8 mouse cellular contexts compared by ENCODE assay signal in genomic region chr5:97111207-97111910, GRCm38 (mm10). TPM values are rescaled to one million over a fixed set of nuclear protein-coding genes. Genes with fewer than 3 reads are reported as not detected.
DNase-seq lines count a peak whose midpoint lies in the region; ATAC-seq lines count a peak whose summit lies in the region.

Gene Paqr3 (minus strand): TSS chr5:97111596.

- H3K4me3 ChIP-seq in heart, embryonic 13.5 days: peak within 1 kb of the TSS; percentile 79
- peak within 1 kb of the TSS; percentile 71 for H3K4me3 ChIP-seq in liver, embryonic 12.5 days
- H3K4me3 ChIP-seq in stomach, embryonic 15.5 days (replicated peaks): peak within 1 kb of the TSS; percentile 72

- H3K27me3 ChIP-seq in heart, embryonic 13.5 days (replicated peaks): no peaks in the 10 kb centered on the region; the same call in 1 of the 2 replicates
- H3K27me3 ChIP-seq in liver, embryonic 12.5 days (replicated peaks): peaks cover 16% of the 10 kb centered on the region
- no peaks in the 10 kb centered on the region for H3K27me3 ChIP-seq in stomach, embryonic 15.5 days (replicated peaks)

- peak within 1 kb of the TSS; percentile 95 for H3K4me2 ChIP-seq in heart, embryonic 13.5 days
- peak within 1 kb of the TSS; percentile 98 for H3K4me2 ChIP-seq in liver, embryonic 12.5 days
- H3K4me2 ChIP-seq in stomach, embryonic 15.5 days: peak within 1 kb of the TSS; percentile 80

- no peaks in the 10 kb centered on the region for H3K9me3 ChIP-seq in heart, embryonic 13.5 days
- H3K9me3 ChIP-seq in liver, embryonic 12.5 days (replicated peaks): no peaks in the 10 kb centered on the region
- H3K9me3 ChIP-seq in stomach, embryonic 15.5 days: no peaks in the 10 kb centered on the region

- H3K36me3 ChIP-seq in heart, embryonic 13.5 days: no peaks in the 10 kb centered on the region
- H3K36me3 ChIP-seq in liver, embryonic 12.5 days: no peaks in the 10 kb centered on the region
- no peaks in the 10 kb centered on the region for H3K36me3 ChIP-seq in stomach, embryonic 15.5 days

- DNase-seq in CD4-positive helper T cell, adult 2 months (ENCODE audit: low read depth, low spot score): peak; percentile 92
- peak; percentile 74 for DNase-seq in brain, embryonic 18.5 days (ENCODE audit: low read depth, low spot score)
- peak; percentile 98 for DNase-seq in kidney, postnatal 10 days
- peak; percentile 96 to 97 for DNase-seq in natural killer cell, adult 2 months (ENCODE audit: low spot score in 2 of 2)

- peak within 1 kb of the TSS; percentile 36; the same call in 1 of the 2 replicates for H3K27ac ChIP-seq in heart, embryonic 13.5 days (replicated peaks)
- H3K27ac ChIP-seq in liver, embryonic 12.5 days: peak within 1 kb of the TSS; percentile 64
- H3K27ac ChIP-seq in stomach, embryonic 15.5 days: 0 out of 2 replicates have a peak within 1 kb of the TSS, but pooled peaks have one; percentile 21

- ATAC-seq in erythroid progenitor cell, adult 5-6 weeks (replicated peaks; ENCODE audit: low FRiP score, poor library complexity, severe bottlenecking): peak; percentile 99
- peak; percentile 97 for ATAC-seq in heart, embryonic 13.5 days (ENCODE audit: extremely low read depth, insufficient number of reproducible peaks, low FRiP score, low TSS enrichment)
- ATAC-seq in liver, embryonic 12.5 days: peak; percentile 97
- peak; percentile 99 for ATAC-seq in stomach, embryonic 15.5 days (ENCODE audit: insufficient read depth, low FRiP score, low read depth)

- 1% methylated on average over 62 of the region's 62 CpGs for WGBS in heart, embryonic 13.5 days
- WGBS in liver, embryonic 12.5 days (ENCODE audit: insufficient replicate concordance): 1% methylated on average over 59 of the region's 62 CpGs
- WGBS in stomach, embryonic 15.5 days: under 1% methylated on average over 61 of the region's 62 CpGs

- peaks cover 11% of the 10 kb centered on the region for H3K4me1 ChIP-seq in heart, embryonic 13.5 days
- peaks cover 19% of the 10 kb centered on the region for H3K4me1 ChIP-seq in liver, embryonic 12.5 days
- peaks cover 5% of the 10 kb centered on the region; the same call in 1 of the 2 replicates for H3K4me1 ChIP-seq in stomach, embryonic 15.5 days

- peak within 1 kb of the TSS; percentile 83 for H3K9ac ChIP-seq in heart, embryonic 13.5 days
- H3K9ac ChIP-seq in liver, embryonic 12.5 days: peak within 1 kb of the TSS; percentile 74
- H3K9ac ChIP-seq in stomach, embryonic 15.5 days: peak within 1 kb of the TSS; percentile 56; the same call in 1 of the 2 replicates

RNA-seq across cellular contexts. Expression of gene Paqr3, which starts in this region (rescaled TPM):
- not detected in 2 replicates for total RNA-seq in erythroid progenitor cell, adult 5-6 weeks (2015; ENCODE audit: low replicate concordance)
- total RNA-seq in erythroid progenitor cell, adult 5-6 weeks (2017; ENCODE audit: low replicate concordance): 3.5 TPM in 1 of 2 replicates, not detected in the other
- polyA plus RNA-seq in heart, embryonic 13.5 days (2015; fragmentation: Nextera tagmentation; extraction: Ambion mirVana): 1.7 and 1.8 TPM in 2 replicates
- 1.3 and 1.8 TPM in 2 replicates for polyA plus RNA-seq in liver, embryonic 12.5 days (2016; fragmentation: Nextera tagmentation; extraction: Ambion mirVana)
- polyA plus RNA-seq in stomach, embryonic 15.5 days (2015; fragmentation: Nextera tagmentation; extraction: Ambion mirVana): 2.5 and 2.9 TPM in 2 replicates

Comparison
In these comparisons a context has a peak if more than half of its experiments do, and no peak if none do; other contexts are left out.
1. Peak in every context shown above with its lines: DNase-seq, ATAC-seq, H3K4me3 ChIP-seq and H3K27ac ChIP-seq.